Mouse (Mus musculus) brain, adult 10 weeks (tissue): Measurements from ENCODE around the gene Ly6g6d. TPM values are rescaled to one million over a fixed set of nuclear protein-coding genes. Genes with fewer than 3 reads are reported as not detected.

Source experiments
- polyA plus RNA-seq: library from polyadenylated mRNA; stranded (reverse); fragments of 350-450 nt; fragmentation: Illumina TruSeq; extraction: RNeasy Lipid Tissue Mini Kit (QIAGEN cat#74804); gene quantifications from one replicate; pipeline ENCODE4 v1.2.3, GENCODE M21; 2015; ENCODE audit warnings: low read depth, low replicate concordance

Ly6g6d gene
- polyA plus RNA-seq, 1 experiment from 2014 or later = 1.8 TPM

Other genes starting within 250 kb of the Ly6g6d start
- 67.9 TPM for gene Stk19, start 241.1 kb downstream of the Ly6g6d start, polyA plus RNA-seq
- 37.4 TPM for gene Dxo, start 241.0 kb downstream of the Ly6g6d start, polyA plus RNA-seq
- gene Skiv2l, start 227.9 kb downstream of the Ly6g6d start, polyA plus RNA-seq = 47.0 TPM
- gene Nelfe, start 227.7 kb downstream of the Ly6g6d start, polyA plus RNA-seq = 35.3 TPM
- gene Cfb, start 215.5 kb downstream of the Ly6g6d start, polyA plus RNA-seq = 0.31 TPM
- gene Zbtb12, start 198.6 kb downstream of the Ly6g6d start, polyA plus RNA-seq = 5.7 TPM
- gene Gm20547, start 196.0 kb downstream of the Ly6g6d start, polyA plus RNA-seq = not detected
- gene C2, start 179.8 kb downstream of the Ly6g6d start, polyA plus RNA-seq = 1.5 TPM
- gene Ehmt2, start 179.6 kb downstream of the Ly6g6d start, polyA plus RNA-seq = 122 TPM
- 0.19 TPM for gene Slc44a4, start 163.6 kb downstream of the Ly6g6d start, polyA plus RNA-seq
- gene Neu1, start 146.8 kb downstream of the Ly6g6d start, polyA plus RNA-seq = 51.2 TPM
- 8.3 TPM for gene Hspa1b, start 118.8 kb downstream of the Ly6g6d start, polyA plus RNA-seq
- gene Gm20481, start 108.2 kb downstream of the Ly6g6d start, polyA plus RNA-seq = not detected
- gene Hspa1a, start 105.9 kb downstream of the Ly6g6d start, polyA plus RNA-seq = 8.4 TPM
- gene Hspa1l, start 105.4 kb downstream of the Ly6g6d start, polyA plus RNA-seq = 0.36 TPM
- gene Lsm2, start 96.2 kb downstream of the Ly6g6d start, polyA plus RNA-seq = 26.4 TPM
- 22.8 TPM for gene Vars, start 77.1 kb downstream of the Ly6g6d start, polyA plus RNA-seq
- gene Vwa7, start 61.5 kb downstream of the Ly6g6d start, polyA plus RNA-seq = 0.71 TPM
- gene Sapcd1, start 50.0 kb downstream of the Ly6g6d start, polyA plus RNA-seq = not detected
- 0.67 TPM for gene Msh5, start 31.3 kb downstream of the Ly6g6d start, polyA plus RNA-seq
- gene Clic1, start 28.1 kb downstream of the Ly6g6d start, polyA plus RNA-seq = 22.1 TPM
- 19.3 TPM for gene Ddah2, start 19.0 kb downstream of the Ly6g6d start, polyA plus RNA-seq
- not detected for gene Ly6g6c, start 12.7 kb downstream of the Ly6g6d start, polyA plus RNA-seq
- not detected for gene Mpig6b, start 11.9 kb downstream of the Ly6g6d start, polyA plus RNA-seq
- gene Ly6g6e, start 1.2 kb downstream of the Ly6g6d start, polyA plus RNA-seq = 5.5 TPM
- gene Ly6g6f, start 7.5 kb upstream of the Ly6g6d start, polyA plus RNA-seq = 0.70 TPM
- 106 TPM for gene Abhd16a, start 11.2 kb upstream of the Ly6g6d start, polyA plus RNA-seq
- gene Ly6g5c, start 30.2 kb upstream of the Ly6g6d start, polyA plus RNA-seq = not detected
- not detected for gene Ly6g5b, start 37.4 kb upstream of the Ly6g6d start, polyA plus RNA-seq
- gene Gpank1, start 43.4 kb upstream of the Ly6g6d start, polyA plus RNA-seq = 24.9 TPM
- gene Csnk2b, start 44.0 kb upstream of the Ly6g6d start, polyA plus RNA-seq = 221 TPM
- gene D17H6S53E, start 48.3 kb upstream of the Ly6g6d start, polyA plus RNA-seq = 18.0 TPM
- not detected for gene Apom, start 54.0 kb upstream of the Ly6g6d start, polyA plus RNA-seq
- gene Bag6, start 57.1 kb upstream of the Ly6g6d start, polyA plus RNA-seq = 159 TPM
- 185 TPM for gene Prrc2a, start 86.8 kb upstream of the Ly6g6d start, polyA plus RNA-seq
- 19.0 TPM for gene Aif1, start 98.0 kb upstream of the Ly6g6d start, polyA plus RNA-seq
- gene Lst1, start 110.4 kb upstream of the Ly6g6d start, polyA plus RNA-seq = 9.3 TPM
- gene Ltb, start 116.4 kb upstream of the Ly6g6d start, polyA plus RNA-seq = 0.55 TPM
- gene Tnf, start 123.9 kb upstream of the Ly6g6d start, polyA plus RNA-seq = not detected
- gene Lta, start 127.3 kb upstream of the Ly6g6d start, polyA plus RNA-seq = not detected
- gene Gm16181, start 142.8 kb upstream of the Ly6g6d start, polyA plus RNA-seq = not detected
- 711 TPM for gene Atp6v1g2, start 155.6 kb upstream of the Ly6g6d start, polyA plus RNA-seq
- 11.4 TPM for gene Nfkbil1, start 157.7 kb upstream of the Ly6g6d start, polyA plus RNA-seq
- 206 TPM for gene Ddx39b, start 163.7 kb upstream of the Ly6g6d start, polyA plus RNA-seq
- 50.0 TPM for gene H2-D1, start 184.7 kb upstream of the Ly6g6d start, polyA plus RNA-seq
- 0.45 TPM for gene H2-Q1, start 242.3 kb upstream of the Ly6g6d start, polyA plus RNA-seq